ENCODE assay signal across 8 mouse cellular contexts in genomic region chr1:135671956-135672355, GRCm38 (mm10). TPM values are rescaled to one million over a fixed set of nuclear protein-coding genes. Genes with fewer than 3 reads are reported as not detected.
A peak's percentile ranks its signal among the peaks of the same experiment; 100 is the strongest.
DNase-seq lines count a peak whose midpoint lies in the region; ATAC-seq and TF ChIP-seq lines count a peak whose summit lies in the region.

No protein-coding gene starts in this region.

- H3K36me3 ChIP-seq in forebrain, postnatal 0 days (ENCODE audit: insufficient read depth) = no peaks in the 10 kb centered on the region
- no peaks in the 10 kb centered on the region for H3K36me3 ChIP-seq in forebrain, embryonic 11.5 days (ENCODE audit: control insufficient read depth, insufficient read depth, low read length)
- H3K36me3 ChIP-seq in midbrain, embryonic 13.5 days = no peaks in the 10 kb centered on the region
- no peaks in the 10 kb centered on the region for H3K36me3 ChIP-seq in midbrain, embryonic 14.5 days (ENCODE audit: control insufficient read depth, insufficient read depth, low read length)

- H3K4me3 ChIP-seq in forebrain, postnatal 0 days (ENCODE audit: low read depth, low read length) = no peak overlapping the region
- no peak overlapping the region for H3K4me3 ChIP-seq in forebrain, embryonic 11.5 days (ENCODE audit: low read depth, low read length)
- H3K4me3 ChIP-seq in midbrain, embryonic 13.5 days (replicated peaks) = no peak overlapping the region
- no peak overlapping the region for H3K4me3 ChIP-seq in midbrain, embryonic 14.5 days (replicated peaks; ENCODE audit: low read depth, low read length)

- WGBS in forebrain, postnatal 0 days = 47% methylated on average over 8 of the region's 8 CpGs
- 79% methylated on average over 8 of the region's 8 CpGs for WGBS in forebrain, embryonic 11.5 days
- WGBS in midbrain, embryonic 13.5 days = 72% methylated on average over 8 of the region's 8 CpGs
- 69% methylated on average over 8 of the region's 8 CpGs for WGBS in midbrain, embryonic 14.5 days

- no peak overlapping the region for H3K27ac ChIP-seq in forebrain, postnatal 0 days (ENCODE audit: low read depth, low read length)
- H3K27ac ChIP-seq in forebrain, embryonic 11.5 days (ENCODE audit: low read depth, low read length) = no peak overlapping the region
- H3K27ac ChIP-seq in midbrain, embryonic 13.5 days = peak overlapping the region; percentile 19; the same call in 1 of the 2 replicates
- H3K27ac ChIP-seq in midbrain, embryonic 14.5 days (replicated peaks; ENCODE audit: low read depth, low read length) = no peak overlapping the region

- no peaks in the 10 kb centered on the region for H3K27me3 ChIP-seq in forebrain, postnatal 0 days (ENCODE audit: insufficient read depth, low read length)
- no peaks in the 10 kb centered on the region for H3K27me3 ChIP-seq in forebrain, embryonic 11.5 days (ENCODE audit: control insufficient read depth, insufficient read depth, low read length)
- no peaks in the 10 kb centered on the region for H3K27me3 ChIP-seq in midbrain, embryonic 13.5 days
- H3K27me3 ChIP-seq in midbrain, embryonic 14.5 days (ENCODE audit: control insufficient read depth, insufficient read depth, low read length) = no peaks in the 10 kb centered on the region

- no peak overlapping the region for H3K9ac ChIP-seq in forebrain, postnatal 0 days
- no peak overlapping the region for H3K9ac ChIP-seq in forebrain, embryonic 11.5 days (ENCODE audit: low read length)
- no peak overlapping the region for H3K9ac ChIP-seq in midbrain, embryonic 13.5 days (replicated peaks)
- no peak overlapping the region for H3K9ac ChIP-seq in midbrain, embryonic 14.5 days (replicated peaks; ENCODE audit: low read length)

- H3K4me2 ChIP-seq in forebrain, postnatal 0 days (ENCODE audit: low read depth) = no peak overlapping the region
- H3K4me2 ChIP-seq in forebrain, embryonic 11.5 days (ENCODE audit: low read depth, low read length, severe bottlenecking) = no peak overlapping the region
- H3K4me2 ChIP-seq in midbrain, embryonic 13.5 days (replicated peaks) = no peak overlapping the region
- H3K4me2 ChIP-seq in midbrain, embryonic 14.5 days (ENCODE audit: low read length) = no peak overlapping the region

- peak; percentile 28 for TF ChIP-seq CTCF in forebrain, postnatal 0 days (IDR thresholded peaks at IDR 0.05; ENCODE audit: low read depth)

- peaks cover 13% of the 10 kb centered on the region for H3K4me1 ChIP-seq in forebrain, postnatal 0 days (ENCODE audit: insufficient read depth)
- H3K4me1 ChIP-seq in forebrain, embryonic 11.5 days (replicated peaks; ENCODE audit: control insufficient read depth, insufficient read depth, low read length) = peaks cover 2% of the 10 kb centered on the region; the same call in 1 of the 2 replicates
- peaks cover 21% of the 10 kb centered on the region for H3K4me1 ChIP-seq in midbrain, embryonic 13.5 days (replicated peaks)
- peaks cover 13% of the 10 kb centered on the region for H3K4me1 ChIP-seq in midbrain, embryonic 14.5 days (ENCODE audit: control insufficient read depth, insufficient read depth, low read length)

- no peak for DNase-seq in forebrain, postnatal 0 days
- no peak for DNase-seq in forebrain, embryonic 11.5 days (ENCODE audit: low spot score)
- DNase-seq in midbrain, embryonic 14.5 days = no peak
- peak; percentile 62 for DNase-seq in heart, postnatal 4 days
- peak; percentile 54 to 60 for DNase-seq in lung, postnatal 4 days
- DNase-seq in gastrocnemius, postnatal 25 days = no peak
- DNase-seq in ovary, postnatal 14 days (ENCODE audit: low spot score) = no peak

- ATAC-seq in forebrain, postnatal 0 days = no peak
- no peak for ATAC-seq in forebrain, embryonic 11.5 days (replicated peaks; ENCODE audit: low FRiP score)
- no peak for ATAC-seq in midbrain, embryonic 13.5 days
- ATAC-seq in midbrain, embryonic 14.5 days (ENCODE audit: low FRiP score, low TSS enrichment) = no peak

- H3K9me3 ChIP-seq in forebrain, postnatal 0 days (ENCODE audit: low read length) = no peaks in the 10 kb centered on the region
- H3K9me3 ChIP-seq in forebrain, embryonic 11.5 days (ENCODE audit: control insufficient read depth, low read length) = no peaks in the 10 kb centered on the region
- no peaks in the 10 kb centered on the region for H3K9me3 ChIP-seq in midbrain, embryonic 13.5 days
- H3K9me3 ChIP-seq in midbrain, embryonic 14.5 days (ENCODE audit: control insufficient read depth, low read length) = no peaks in the 10 kb centered on the region

RNA-seq across cellular contexts. Expression of gene Csrp1, which starts 47.9 kb away (rescaled TPM):
- total RNA-seq in forebrain, postnatal 0 days (2014; rRNA removed) = 53.2 and 55.7 TPM in 2 replicates
- polyA plus RNA-seq in forebrain, postnatal 0 days (2015; fragmentation: Nextera tagmentation; extraction: Ambion mirVana) = 20.8 and 21.0 TPM in 2 replicates
- 37.1 and 39.1 TPM in 2 replicates for polyA plus RNA-seq in forebrain, embryonic 11.5 days (2014; fragmentation: Nextera tagmentation; extraction: Ambion mirVana)
- polyA plus RNA-seq in midbrain, embryonic 13.5 days (2015; fragmentation: Nextera tagmentation; extraction: Ambion mirVana) = 13.9 and 16.0 TPM in 2 replicates
- polyA plus RNA-seq in midbrain, embryonic 14.5 days (2014; fragmentation: Nextera tagmentation; extraction: Ambion mirVana) = 13.2 and 16.1 TPM in 2 replicates
- total RNA-seq in heart, postnatal 4 days (2021) = 100 to 1,000 TPM; 262 to 267 TPM
- total RNA-seq in gastrocnemius, postnatal 25 days (2021) = 10 to 100 TPM; 24.8 to 41.1 TPM

Comparison
In these comparisons a context has a peak if more than half of its experiments do, and no peak if none do; other contexts are left out.
1. DNase-seq: peak in heart, postnatal 4 days (single experiment) and lung, postnatal 4 days (2 of 2); none in forebrain, postnatal 0 days (single experiment), forebrain, embryonic 11.5 days (single experiment), midbrain, embryonic 14.5 days (single experiment), gastrocnemius, postnatal 25 days (single experiment) and ovary, postnatal 14 days (single experiment).